In the genomic region with DNA sequence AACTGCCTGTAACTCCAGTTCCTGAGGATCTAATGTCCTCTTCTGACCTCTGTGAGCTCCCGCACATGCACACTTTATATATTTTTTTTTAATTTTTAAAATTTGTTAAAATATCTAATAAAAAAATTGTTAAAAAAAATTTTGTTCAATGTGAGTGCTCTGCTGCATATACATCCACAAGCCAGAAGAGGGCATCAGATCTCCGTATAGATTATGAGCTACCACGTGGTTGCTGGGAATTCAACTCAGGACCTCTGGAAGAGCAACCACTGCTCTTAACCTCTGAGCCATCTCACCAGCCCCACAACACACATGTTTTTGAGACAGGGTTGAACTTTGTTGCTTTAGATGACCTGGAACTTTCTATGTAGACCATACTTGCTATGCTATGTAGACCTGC, we compare ENCODE assay signal across 12 mouse cellular contexts. TPM values are rescaled to one million over a fixed set of nuclear protein-coding genes. Genes with fewer than 3 reads are reported as not detected.
DNase-seq lines count a peak whose midpoint lies in the region; ATAC-seq and TF ChIP-seq lines count a peak whose summit lies in the region.
"Had no signal": no experiment of that assay in that cellular context is flagged by ENCODE, and none has a peak within 500 bp of the region (broad histone marks: within the 10 kb centered on the region; RNA-seq: fewer than 3 reads in every experiment).

No protein-coding gene starts in this region.

- in situ Hi-C loops in CH12.LX (cut with MboI; ENCODE audit: low pct_ligation_motif_present, low pct_unique_long_range_greater_than_20kb, low sequenced_read_pairs), result no loop called here

- H3K4me3 ChIP-seq in hindbrain, postnatal 0 days (ENCODE audit: low read length), result no peak overlapping the region
- no peak overlapping the region for H3K4me3 ChIP-seq in hindbrain, embryonic 13.5 days
- H3K4me3 ChIP-seq in CH12.LX (replicated peaks in 1 of 3; ENCODE audit: low read depth in 2 of 3, low read length in 2 of 3, poor library complexity in 1 of 3), result no peak overlapping the region
- H3K4me3 ChIP-seq: kidney, embryonic 15.5 days; lung, embryonic 15.5 days had no signal

- no peak for TF ChIP-seq EP300 in CH12.LX (IDR thresholded peaks at IDR 0.05; ENCODE audit: low read length)

- no peak overlapping the region for H3K9ac ChIP-seq in hindbrain, postnatal 0 days (replicated peaks; ENCODE audit: low read length)
- H3K9ac ChIP-seq in hindbrain, embryonic 13.5 days, result no peak overlapping the region
- H3K9ac ChIP-seq in CH12.LX (ENCODE audit: insufficient read depth, low read depth), result no peak overlapping the region
- H3K9ac ChIP-seq: kidney, embryonic 15.5 days; lung, embryonic 15.5 days had no signal

- no peaks in the 10 kb centered on the region for H3K36me3 ChIP-seq in hindbrain, postnatal 0 days (ENCODE audit: insufficient read depth, low read length)
- no peaks in the 10 kb centered on the region for H3K36me3 ChIP-seq in hindbrain, embryonic 13.5 days
- no peaks in the 10 kb centered on the region for H3K36me3 ChIP-seq in CH12.LX (replicated peaks in 1 of 2; ENCODE audit: control insufficient read depth in 1 of 2, insufficient read depth in 1 of 2, low read length in 1 of 2)
- H3K36me3 ChIP-seq: kidney, embryonic 15.5 days; lung, embryonic 15.5 days had no signal

- H3K4me2 ChIP-seq in hindbrain, postnatal 0 days (ENCODE audit: low read depth, low read length), result no peak overlapping the region
- no peak overlapping the region for H3K4me2 ChIP-seq in hindbrain, embryonic 13.5 days
- H3K4me2 ChIP-seq in CH12.LX (ENCODE audit: insufficient read depth, low read depth, poor library complexity, severe bottlenecking), result no peak overlapping the region
- H3K4me2 ChIP-seq: kidney, embryonic 15.5 days; lung, embryonic 15.5 days had no signal

- 27% methylated on average over 3 of the region's 3 CpGs for WGBS in hindbrain, postnatal 0 days
- 19% methylated on average over 3 of the region's 3 CpGs for WGBS in hindbrain, embryonic 13.5 days

- TF ChIP-seq POLR2A in CH12.LX (IDR thresholded peaks at IDR 0.05; ENCODE audit: low read depth, low read length), result no peak

- no peaks in the 10 kb centered on the region for H3K79me2 ChIP-seq in CH12.LX (replicated peaks; ENCODE audit: control insufficient read depth, extremely low read depth, insufficient read depth, poor library complexity, severe bottlenecking)

- no peak overlapping the region for H3K27ac ChIP-seq in hindbrain, postnatal 0 days
- no peak overlapping the region for H3K27ac ChIP-seq in hindbrain, embryonic 13.5 days
- H3K27ac ChIP-seq in CH12.LX (ENCODE audit: insufficient read depth, low read depth), result no peak overlapping the region
- H3K27ac ChIP-seq: kidney, embryonic 15.5 days; lung, embryonic 15.5 days had no signal

- intact Hi-C loops in left cerebral cortex, postnatal 14 days (cut with DNase I), result no loop called here

- peak; percentile 31; the same call in 1 of the 2 replicates for TF ChIP-seq CTCF in hindbrain, postnatal 0 days (IDR thresholded peaks at IDR 0.05; ENCODE audit: low read depth)
- TF ChIP-seq CTCF in CH12.LX (conservative IDR thresholded peaks at IDR 0.05 in 1 of 2, IDR thresholded peaks at IDR 0.05 in 1 of 2; ENCODE audit: low read depth in 2 of 2, low read length in 2 of 2), result peak in 1 of 2 experiments; percentile 58; a peak in 2 of 4 replicates

- no peaks in the 10 kb centered on the region for H3K9me3 ChIP-seq in hindbrain, postnatal 0 days (ENCODE audit: low read length)
- no peaks in the 10 kb centered on the region for H3K9me3 ChIP-seq in hindbrain, embryonic 13.5 days
- H3K9me3 ChIP-seq in CH12.LX (replicated peaks; ENCODE audit: low read length), result no peaks in the 10 kb centered on the region
- H3K9me3 ChIP-seq: kidney, embryonic 15.5 days; lung, embryonic 15.5 days had no signal

- no peaks in the 10 kb centered on the region for H3K4me1 ChIP-seq in hindbrain, postnatal 0 days (ENCODE audit: insufficient read depth, low read length)
- no peaks in the 10 kb centered on the region for H3K4me1 ChIP-seq in hindbrain, embryonic 13.5 days (replicated peaks)
- H3K4me1 ChIP-seq in CH12.LX (ENCODE audit: control insufficient read depth in 1 of 2, insufficient read depth in 2 of 2), result no peaks in the 10 kb centered on the region
- H3K4me1 ChIP-seq: kidney, embryonic 15.5 days had no signal

- dilution Hi-C loops in CH12.LX (cut with MboI; ENCODE audit: extremely low pct_ligation_motif_present, extremely low pct_unique_long_range_greater_than_20kb, low sequenced_read_pairs), result no loop called here

- no peaks in the 10 kb centered on the region for H3K27me3 ChIP-seq in hindbrain, postnatal 0 days (ENCODE audit: insufficient read depth, low read length)
- H3K27me3 ChIP-seq in hindbrain, embryonic 13.5 days, result no peaks in the 10 kb centered on the region
- no peaks in the 10 kb centered on the region for H3K27me3 ChIP-seq in CH12.LX (replicated peaks)
- H3K27me3 ChIP-seq: kidney, embryonic 15.5 days; lung, embryonic 15.5 days had no signal

- TF ChIP-seq RAD21 in CH12.LX (IDR thresholded peaks at IDR 0.05; ENCODE audit: low read depth, low read length), result peak; percentile 49

- no peak for ATAC-seq in hindbrain, postnatal 0 days
- ATAC-seq in hindbrain, embryonic 13.5 days (ENCODE audit: low FRiP score), result no peak
- 0 out of 2 replicates have a peak, but pooled peaks have one; percentile 58 for ATAC-seq in common myeloid progenitor, adult 5-6 weeks (replicated peaks; ENCODE audit: low read depth, poor library complexity, severe bottlenecking)
- ATAC-seq in megakaryocyte, adult 5-6 weeks (ENCODE audit: poor library complexity, severe bottlenecking), result no peak

- peak; percentile 22 for DNase-seq in hindbrain, postnatal 0 days (ENCODE audit: low spot score)
- DNase-seq in 3T3-L1 (ENCODE audit: low read depth, low spot score) (peak; percentile 68), CH12.LX (ENCODE audit: extremely low read depth) (peak; percentile 32)
- DNase-seq in left cerebral cortex, postnatal 14 days (ENCODE audit: low spot score in 2 of 2), result no peak
- no peak for DNase-seq in heart, adult 11 months
- DNase-seq: cerebellum, postnatal 36 days; gastrocnemius, postnatal 36 days had no signal

TF ChIP-seq in CH12.LX, 34 proteins besides CTCF, POLR2A, EP300 and RAD21 (continues in another document):
- TF ChIP-seq POLR2AphosphoS2 (IDR thresholded peaks at IDR 0.05; ENCODE audit: low read depth, low read length), result no peak
- TF ChIP-seq NELFE (IDR thresholded peaks at IDR 0.05; ENCODE audit: low read depth, low read length), result no peak
- no peak for TF ChIP-seq ETS1 (conservative IDR thresholded peaks at IDR 0.05; ENCODE audit: low read depth, low read length)
- peak; percentile 21; the same call in 1 of the 2 replicates for TF ChIP-seq SMC3 (IDR thresholded peaks at IDR 0.05; ENCODE audit: low read depth, low read length)
- TF ChIP-seq USF1 (IDR thresholded peaks at IDR 0.05; ENCODE audit: low read depth, low read length), result peak; percentile 30; the same call in 1 of the 2 replicates
- TF ChIP-seq MYC (IDR thresholded peaks at IDR 0.05; ENCODE audit: low read depth, low read length), result peak; percentile 98
- TF ChIP-seq MXI1 (IDR thresholded peaks at IDR 0.05; ENCODE audit: low read depth, low read length), result no peak

RNA-seq across cellular contexts. Expression of a gene that starts 2.4 kb away (rescaled TPM):
- total RNA-seq in hindbrain, postnatal 0 days (2014; rRNA removed), result 0.22 TPM in 1 of 2 replicates, not detected in the other
- polyA plus RNA-seq in hindbrain, postnatal 0 days (2015; fragmentation: Nextera tagmentation; extraction: Ambion mirVana), result 0.88 and 1.1 TPM in 2 replicates
- 0.99 and 1.6 TPM in 2 replicates for polyA plus RNA-seq in hindbrain, embryonic 13.5 days (2015; fragmentation: Nextera tagmentation; extraction: Ambion mirVana)
- total RNA-seq in CH12.LX (2012; rRNA removed), result 0.08 TPM in 1 of 2 replicates, not detected in the other
- total RNA-seq in CH12.LX (2014; rRNA removed), result 0.15 TPM in 1 of 2 replicates, not detected in the other
- polyA plus RNA-seq in CH12.LX (2012; ENCODE audit: insufficient read length, low read depth), result 0.40 TPM in 1 of 2 replicates, not detected in the other
- total RNA-seq in common myeloid progenitor, adult 5-6 weeks (2017), result 3.9 and 5.0 TPM in 2 replicates
- under 1 TPM; 0.24 to 0.36 TPM for total RNA-seq in left cerebral cortex, postnatal 14 days (2021)
- 0.46 and 0.47 TPM in 2 replicates for total RNA-seq in megakaryocyte, adult 5-6 weeks (2015)
- 0.51 and 1.3 TPM in 2 replicates for total RNA-seq in megakaryocyte, adult 5-6 weeks (2017)

RNA-seq across cellular contexts. Expression of a gene that starts 20.8 kb away (rescaled TPM):
- 154 and 160 TPM in 2 replicates for total RNA-seq in hindbrain, postnatal 0 days (2014; rRNA removed)
- 249 and 261 TPM in 2 replicates for polyA plus RNA-seq in hindbrain, postnatal 0 days (2015; fragmentation: Nextera tagmentation; extraction: Ambion mirVana)
- polyA plus RNA-seq in hindbrain, embryonic 13.5 days (2015; fragmentation: Nextera tagmentation; extraction: Ambion mirVana), result 238 and 241 TPM in 2 replicates
- total RNA-seq in CH12.LX (2012; rRNA removed) (214 and 283 TPM in 2 replicates), CH12.LX (2014; rRNA removed) (242 and 257 TPM in 2 replicates)
- polyA plus RNA-seq in CH12.LX (2012; ENCODE audit: insufficient read length, low read depth), result 284 and 353 TPM in 2 replicates
- total RNA-seq in common myeloid progenitor, adult 5-6 weeks (2017), result 227 and 246 TPM in 2 replicates
- total RNA-seq in left cerebral cortex, postnatal 14 days (2021), result 100 to 1,000 TPM; 203 to 208 TPM
- total RNA-seq in megakaryocyte, adult 5-6 weeks (2015), result 65.1 and 69.7 TPM in 2 replicates
- 226 TPM in 2 replicates for total RNA-seq in megakaryocyte, adult 5-6 weeks (2017)

RNA-seq across cellular contexts. Expression of a gene that starts 37.2 kb away (rescaled TPM):
- total RNA-seq in hindbrain, postnatal 0 days (2014; rRNA removed), result 37.1 and 42.7 TPM in 2 replicates
- polyA plus RNA-seq in hindbrain, postnatal 0 days (2015; fragmentation: Nextera tagmentation; extraction: Ambion mirVana), result 22.6 and 24.4 TPM in 2 replicates
- polyA plus RNA-seq in hindbrain, embryonic 13.5 days (2015; fragmentation: Nextera tagmentation; extraction: Ambion mirVana), result 28.1 and 29.4 TPM in 2 replicates
- 7.5 and 8.4 TPM in 2 replicates for total RNA-seq in CH12.LX (2012; rRNA removed)
- 3.5 and 4.3 TPM in 2 replicates for total RNA-seq in CH12.LX (2014; rRNA removed)
- polyA plus RNA-seq in CH12.LX (2012; ENCODE audit: insufficient read length, low read depth), result 7.2 and 8.1 TPM in 2 replicates
- 8.9 and 10.7 TPM in 2 replicates for total RNA-seq in common myeloid progenitor, adult 5-6 weeks (2017)
- total RNA-seq in left cerebral cortex, postnatal 14 days (2021), result 10 to 100 TPM; 26.2 to 32.9 TPM
- 8.4 and 15.6 TPM in 2 replicates for total RNA-seq in megakaryocyte, adult 5-6 weeks (2015)
- total RNA-seq in megakaryocyte, adult 5-6 weeks (2017), result 6.5 and 10.9 TPM in 2 replicates

RNA-seq across cellular contexts. Expression of a gene that starts 49.2 kb away (rescaled TPM):
- 3.0 and 8.5 TPM in 2 replicates for total RNA-seq in hindbrain, postnatal 0 days (2014; rRNA removed)
- 4.5 and 4.9 TPM in 2 replicates for polyA plus RNA-seq in hindbrain, postnatal 0 days (2015; fragmentation: Nextera tagmentation; extraction: Ambion mirVana)
- 3.5 and 3.9 TPM in 2 replicates for polyA plus RNA-seq in hindbrain, embryonic 13.5 days (2015; fragmentation: Nextera tagmentation; extraction: Ambion mirVana)
- total RNA-seq in CH12.LX (2012; rRNA removed), result 22.7 and 24.7 TPM in 2 replicates
- total RNA-seq in CH12.LX (2014; rRNA removed), result 29.7 and 42.6 TPM in 2 replicates
- polyA plus RNA-seq in CH12.LX (2012; ENCODE audit: insufficient read length, low read depth), result 35.2 and 45.7 TPM in 2 replicates
- 64.4 and 74.3 TPM in 2 replicates for total RNA-seq in common myeloid progenitor, adult 5-6 weeks (2017)
- total RNA-seq in left cerebral cortex, postnatal 14 days (2021), result 1 to 10 TPM; 4.3 to 4.7 TPM
- 348 and 384 TPM in 2 replicates for total RNA-seq in megakaryocyte, adult 5-6 weeks (2015)
- 253 and 295 TPM in 2 replicates for total RNA-seq in megakaryocyte, adult 5-6 weeks (2017)

Comparison
In these comparisons a context has a peak if more than half of its experiments do, and no peak if none do; other contexts are left out.
1. DNase-seq: peak in hindbrain, postnatal 0 days (single experiment), 3T3-L1 (single experiment) and CH12.LX (single experiment); none in left cerebral cortex, postnatal 14 days (0 of 2) and heart, adult 11 months (single experiment).